Mouse (Mus musculus): ENCODE results near the gene Prrt1. TPM values are rescaled to one million over a fixed set of nuclear protein-coding genes. Genes with fewer than 3 reads are reported as not detected.

The Prrt1 gene
- polyA plus RNA-seq, 1 experiment from 2014 or later: 0.10 TPM

Other genes with a start within 250 kb of the Prrt1 start
- gene BC051142, start 230.7 kb upstream of the Prrt1 start, polyA plus RNA-seq (2014; fragmentation: Nextera tagmentation; extraction: Ambion mirVana): 0.39 and 0.72 TPM in 2 replicates
- gene Btnl4, start 152.2 kb upstream of the Prrt1 start, polyA plus RNA-seq (2014; fragmentation: Nextera tagmentation; extraction: Ambion mirVana): not detected in 2 replicates
- gene Btnl6, start 112.2 kb upstream of the Prrt1 start, polyA plus RNA-seq (2014; fragmentation: Nextera tagmentation; extraction: Ambion mirVana): not detected in 2 replicates
- gene Notch4, start 65.3 kb upstream of the Prrt1 start, polyA plus RNA-seq (2014; fragmentation: Nextera tagmentation; extraction: Ambion mirVana): 4.8 and 5.9 TPM in 2 replicates
- gene Gpsm3, start 39.7 kb upstream of the Prrt1 start, polyA plus RNA-seq (2014; fragmentation: Nextera tagmentation; extraction: Ambion mirVana): 5.5 and 6.0 TPM in 2 replicates
- 17.9 and 21.2 TPM in 2 replicates for gene Pbx2, start 38.3 kb upstream of the Prrt1 start, polyA plus RNA-seq (2014; fragmentation: Nextera tagmentation; extraction: Ambion mirVana)
- gene Ager, start 31.7 kb upstream of the Prrt1 start, polyA plus RNA-seq (2014; fragmentation: Nextera tagmentation; extraction: Ambion mirVana): 0.64 and 1.2 TPM in 2 replicates
- 117 and 118 TPM in 2 replicates for gene Rnf5, start 25.8 kb upstream of the Prrt1 start, polyA plus RNA-seq (2014; fragmentation: Nextera tagmentation; extraction: Ambion mirVana)
- 55.3 and 59.8 TPM in 2 replicates for gene Agpat1, start 25.3 kb upstream of the Prrt1 start, polyA plus RNA-seq (2014; fragmentation: Nextera tagmentation; extraction: Ambion mirVana)
- gene Egfl8, start 13.6 kb upstream of the Prrt1 start, polyA plus RNA-seq (2014; fragmentation: Nextera tagmentation; extraction: Ambion mirVana): 3.1 and 4.4 TPM in 2 replicates
- 19.4 and 20.0 TPM in 2 replicates for gene Ppt2, start 1.0 kb upstream of the Prrt1 start, polyA plus RNA-seq (2014; fragmentation: Nextera tagmentation; extraction: Ambion mirVana)
- 16.2 and 16.6 TPM in 2 replicates for gene Fkbpl, start 15.2 kb downstream of the Prrt1 start, polyA plus RNA-seq (2014; fragmentation: Nextera tagmentation; extraction: Ambion mirVana)
- 55.8 and 58.5 TPM in 2 replicates for gene Atf6b, start 17.6 kb downstream of the Prrt1 start, polyA plus RNA-seq (2014; fragmentation: Nextera tagmentation; extraction: Ambion mirVana)
- gene Tnxb, start 41.0 kb downstream of the Prrt1 start, polyA plus RNA-seq (2014; fragmentation: Nextera tagmentation; extraction: Ambion mirVana): not detected in 2 replicates
- gene C4b, start 114.3 kb downstream of the Prrt1 start, polyA plus RNA-seq (2014; fragmentation: Nextera tagmentation; extraction: Ambion mirVana): not detected in 2 replicates
- gene Cyp21a1, start 175.0 kb downstream of the Prrt1 start, polyA plus RNA-seq (2014; fragmentation: Nextera tagmentation; extraction: Ambion mirVana): not detected in 2 replicates
- gene Stk19, start 207.4 kb downstream of the Prrt1 start, polyA plus RNA-seq (2014; fragmentation: Nextera tagmentation; extraction: Ambion mirVana): 14.4 and 18.4 TPM in 2 replicates
- 65.3 and 68.1 TPM in 2 replicates for gene Dxo, start 207.5 kb downstream of the Prrt1 start, polyA plus RNA-seq (2014; fragmentation: Nextera tagmentation; extraction: Ambion mirVana)
- gene Skiv2l, start 220.7 kb downstream of the Prrt1 start, polyA plus RNA-seq (2014; fragmentation: Nextera tagmentation; extraction: Ambion mirVana): 27.1 and 31.9 TPM in 2 replicates
- 128 and 130 TPM in 2 replicates for gene Nelfe, start 220.9 kb downstream of the Prrt1 start, polyA plus RNA-seq (2014; fragmentation: Nextera tagmentation; extraction: Ambion mirVana)
- gene Cfb, start 233.0 kb downstream of the Prrt1 start, polyA plus RNA-seq (2014; fragmentation: Nextera tagmentation; extraction: Ambion mirVana): 1.2 and 2.0 TPM in 2 replicates
- 1.6 and 2.0 TPM in 2 replicates for gene Zbtb12, start 249.9 kb downstream of the Prrt1 start, polyA plus RNA-seq (2014; fragmentation: Nextera tagmentation; extraction: Ambion mirVana)

Data from embryonic facial prominence, embryonic 11.5 days (tissue).